Mouse (Mus musculus): ENCODE data around the gene Plxnb1.
A peak's percentile ranks its signal among the peaks of the same experiment; 100 is the strongest.

Gene Plxnb1

DNA sequence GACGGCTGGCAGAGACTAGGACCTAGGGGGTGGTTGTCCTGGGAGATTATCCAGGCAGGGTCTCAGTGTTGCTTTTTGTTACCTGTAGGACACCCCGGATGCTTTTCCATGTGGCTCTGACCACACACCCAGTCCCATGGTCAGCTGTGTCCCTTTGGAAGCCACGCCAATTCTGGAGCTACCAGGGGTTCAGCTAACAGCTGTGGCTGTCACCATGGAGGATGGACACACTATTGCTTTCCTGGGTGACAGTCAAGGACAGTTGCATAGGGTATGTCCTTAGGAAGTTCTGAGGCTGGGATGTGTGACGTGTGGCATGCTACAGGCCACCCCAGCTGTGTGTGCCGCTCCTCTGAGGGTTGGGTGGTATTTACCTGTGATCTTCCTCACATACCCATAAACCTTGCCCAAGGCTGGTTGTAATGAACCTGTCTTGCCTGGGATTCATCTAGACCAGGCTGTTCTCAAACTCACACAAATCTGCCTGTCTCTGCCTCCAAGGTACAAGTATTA is 6.8 kb downstream of the Plxnb1 start:
- no peak for DNase-seq (ENCODE audit: extremely low read depth, low read depth)

DNA sequence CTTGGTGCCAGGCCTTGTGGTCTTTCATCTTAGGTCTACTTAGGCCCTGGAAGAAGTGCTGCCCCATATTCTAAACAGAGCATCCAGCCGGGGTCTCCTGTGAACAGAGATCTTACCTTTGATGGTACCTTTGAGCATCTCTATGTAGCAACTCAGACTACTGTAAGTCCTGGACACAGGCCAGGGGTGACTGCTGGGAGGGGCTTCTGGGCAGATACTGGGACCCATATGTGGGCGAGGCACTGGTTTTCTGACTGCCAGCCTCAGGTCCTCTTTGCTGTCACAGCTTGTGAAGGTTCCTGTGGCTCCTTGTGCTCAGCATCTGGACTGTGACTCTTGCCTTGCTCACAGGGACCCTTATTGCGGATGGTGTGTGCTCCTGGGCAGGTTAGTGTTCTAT is 7.4 kb downstream of the Plxnb1 start:
- DNase-seq (ENCODE audit: extremely low read depth, low read depth), result no peak

DNA sequence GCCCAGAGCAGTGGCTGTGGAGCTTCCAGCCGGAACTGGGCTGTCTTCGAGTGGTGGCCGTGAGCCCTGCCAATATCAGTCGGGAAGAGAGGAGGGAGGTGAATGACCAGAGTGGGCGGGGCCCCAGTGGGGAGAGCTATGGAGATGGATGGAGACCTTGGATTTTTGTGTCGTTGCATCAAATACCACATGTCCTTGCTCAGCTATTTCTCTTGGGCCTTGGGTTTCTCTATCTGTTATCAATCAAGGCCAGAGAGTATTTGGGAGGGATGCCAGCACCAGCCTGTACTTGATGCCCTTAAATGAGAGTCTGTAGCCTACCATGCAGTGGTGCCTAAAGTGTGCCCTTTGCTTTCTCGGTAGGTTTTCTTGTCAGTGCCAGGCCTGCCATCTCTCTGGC is 8.1 kb downstream of the Plxnb1 start:
- no peak for DNase-seq (ENCODE audit: extremely low read depth, low read depth)

DNA sequence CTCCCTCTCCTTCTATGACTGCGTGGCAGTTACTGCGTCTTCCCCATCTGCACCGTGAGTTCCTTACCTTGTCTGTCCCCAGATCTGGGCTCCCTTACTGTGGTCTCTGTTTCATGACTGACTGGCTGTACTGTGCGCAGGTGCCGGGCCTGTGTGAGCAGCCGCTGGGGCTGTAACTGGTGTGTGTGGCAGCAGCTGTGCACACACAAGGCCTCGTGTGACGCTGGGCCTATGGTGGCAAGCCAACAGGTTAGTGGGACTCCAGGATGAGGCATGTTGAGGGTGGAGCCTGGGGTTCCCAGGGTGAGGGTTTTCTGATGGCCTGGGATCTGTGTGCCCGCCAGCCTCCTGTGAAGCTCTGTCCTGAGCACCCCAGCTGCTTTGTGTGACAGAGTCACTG is 8.9 kb downstream of the Plxnb1 start:
- DNase-seq (ENCODE audit: extremely low read depth, low read depth), result no peak

DNA sequence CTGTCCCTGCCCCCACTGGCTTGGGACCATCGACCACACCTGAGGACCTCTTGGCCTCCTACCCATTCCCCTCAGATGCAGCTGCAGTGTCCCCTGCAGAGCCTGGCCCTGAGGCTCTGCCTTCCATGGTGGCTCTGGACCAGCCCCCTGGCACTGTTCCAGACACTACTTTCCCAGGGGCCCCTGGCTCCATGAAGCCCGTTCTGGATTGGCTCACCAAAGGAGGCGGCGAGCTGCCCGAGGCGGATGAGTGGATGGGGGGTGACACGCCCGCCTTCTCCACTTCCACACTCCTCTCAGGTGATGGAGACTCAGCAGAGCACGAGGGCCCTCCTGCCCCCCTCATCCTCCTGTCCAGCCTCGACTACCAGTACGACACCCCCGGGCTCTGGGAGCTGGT is 9.8 kb downstream of the Plxnb1 start:
- DNase-seq (ENCODE audit: extremely low read depth, low read depth), result no peak

DNA sequence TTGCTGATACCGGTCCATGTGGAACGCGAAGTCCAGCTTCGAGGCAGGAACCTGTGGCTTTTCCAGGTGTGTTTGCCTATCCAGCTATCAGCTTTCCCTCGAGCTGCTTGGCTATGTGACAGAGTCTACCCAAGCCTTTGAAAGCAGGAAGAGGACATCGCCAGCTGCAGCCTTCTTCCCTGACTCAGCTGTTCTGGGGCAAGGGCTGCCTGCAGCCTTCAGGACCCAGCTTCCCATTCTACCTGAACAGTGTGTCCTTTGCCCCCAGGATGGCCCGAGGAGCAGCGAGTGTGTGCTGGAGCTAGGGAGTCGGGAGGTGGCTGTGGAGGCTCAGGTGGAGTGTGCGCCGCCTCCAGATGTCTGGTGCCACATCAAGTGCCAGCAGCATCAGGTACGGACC is 10.5 kb downstream of the Plxnb1 start:
- DNase-seq (ENCODE audit: extremely low read depth, low read depth), result no peak

DNA sequence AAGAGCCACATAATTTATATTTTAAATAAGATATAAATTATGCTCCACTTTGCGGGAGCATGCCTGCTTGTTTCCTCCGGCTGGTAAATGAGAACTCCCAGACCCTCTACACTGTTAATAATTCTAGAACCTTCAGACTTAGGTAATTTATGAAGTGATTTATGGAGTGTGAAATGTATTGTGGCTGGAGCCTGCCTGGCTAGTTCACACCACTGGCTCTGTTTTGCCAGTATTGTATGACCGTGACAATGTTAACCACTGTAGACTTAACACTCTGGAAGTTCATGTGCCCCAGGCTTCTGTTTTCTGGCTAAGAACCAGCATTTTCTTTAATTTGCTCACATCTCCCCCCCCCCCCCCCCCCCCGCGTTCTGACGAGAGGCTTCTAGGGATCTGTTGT is 12.2 kb downstream of the Plxnb1 start:
- no peak for DNase-seq (ENCODE audit: extremely low read depth, low read depth)

DNA sequence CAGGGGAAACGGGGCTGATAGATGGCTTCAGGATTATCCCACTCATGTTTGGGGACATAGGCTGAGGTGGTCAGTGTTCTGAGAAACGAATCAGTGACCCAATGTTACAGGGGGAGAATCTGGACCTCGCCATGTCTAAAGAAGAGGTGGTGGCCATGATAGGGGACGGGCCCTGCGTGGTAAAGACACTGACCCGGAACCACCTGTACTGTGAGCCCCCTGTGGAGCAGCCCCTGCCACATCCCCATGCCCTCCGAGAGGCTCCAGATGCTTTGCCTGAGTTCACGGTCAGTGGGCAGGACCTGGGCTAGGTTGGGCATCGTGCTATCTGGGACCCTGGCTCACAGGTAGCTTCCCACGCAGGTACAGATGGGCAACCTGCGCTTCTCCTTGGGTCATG is 15.1 kb downstream of the Plxnb1 start:
- no peak for DNase-seq (ENCODE audit: extremely low read depth, low read depth)

DNA sequence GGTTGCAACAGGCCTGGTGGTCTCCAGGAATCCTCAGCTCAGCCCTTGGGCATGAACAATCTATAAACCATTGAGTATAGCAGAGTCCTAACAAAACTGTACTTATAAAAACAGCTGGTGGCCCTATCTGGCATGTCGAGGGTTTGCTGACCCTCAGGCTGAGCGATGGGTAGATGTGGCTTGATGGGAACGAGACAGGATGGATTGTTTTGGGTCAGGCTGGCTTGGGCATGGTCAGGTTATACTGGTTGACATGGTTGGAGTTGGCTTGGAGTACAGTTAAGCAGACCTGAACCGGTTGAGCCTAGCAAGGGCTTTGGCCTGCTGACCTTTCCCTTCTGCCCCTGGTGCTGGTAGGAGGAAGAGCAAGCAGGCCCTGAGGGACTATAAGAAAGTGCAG is 15.9 kb downstream of the Plxnb1 start:
- DNase-seq (ENCODE audit: extremely low read depth, low read depth), result no peak

DNA sequence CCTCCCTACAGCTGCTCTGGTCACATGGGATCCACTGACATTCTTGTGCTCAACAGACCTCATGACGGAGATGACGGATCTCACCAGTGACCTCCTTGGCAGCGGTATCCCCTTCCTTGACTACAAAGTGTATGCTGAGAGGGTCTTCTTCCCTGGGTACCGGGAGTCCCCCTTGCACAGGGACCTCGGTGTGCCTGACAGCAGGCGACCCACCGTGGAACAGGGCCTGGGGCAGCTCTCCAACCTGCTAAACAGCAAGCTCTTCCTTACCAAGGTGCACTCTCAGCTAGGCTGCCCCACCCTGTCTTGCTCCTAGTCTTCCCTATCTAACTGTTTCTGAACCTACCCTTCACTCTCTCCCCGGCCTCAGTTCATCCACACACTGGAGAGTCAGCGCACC is 16.4 kb downstream of the Plxnb1 start:
- no peak for DNase-seq (ENCODE audit: extremely low read depth, low read depth)

DNA sequence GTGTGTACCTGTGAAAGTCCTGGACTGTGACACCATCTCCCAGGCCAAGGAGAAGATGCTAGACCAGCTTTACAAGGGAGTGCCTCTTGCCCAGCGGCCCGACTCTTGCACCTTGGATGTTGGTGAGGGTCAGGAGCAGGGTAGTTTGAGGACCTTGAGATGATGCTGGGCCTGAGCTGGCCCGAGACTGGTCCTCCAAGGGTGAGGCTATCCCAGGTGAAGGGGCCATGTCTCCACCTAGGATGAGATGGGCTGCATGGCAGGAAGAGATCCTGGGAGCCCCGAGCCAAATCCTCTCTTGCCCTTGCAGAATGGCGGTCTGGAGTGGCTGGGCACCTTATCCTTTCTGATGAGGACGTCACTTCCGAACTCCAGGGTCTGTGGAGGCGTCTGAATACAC is 18.1 kb downstream of the Plxnb1 start:
- DNase-seq (ENCODE audit: extremely low read depth, low read depth), result no peak

DNA sequence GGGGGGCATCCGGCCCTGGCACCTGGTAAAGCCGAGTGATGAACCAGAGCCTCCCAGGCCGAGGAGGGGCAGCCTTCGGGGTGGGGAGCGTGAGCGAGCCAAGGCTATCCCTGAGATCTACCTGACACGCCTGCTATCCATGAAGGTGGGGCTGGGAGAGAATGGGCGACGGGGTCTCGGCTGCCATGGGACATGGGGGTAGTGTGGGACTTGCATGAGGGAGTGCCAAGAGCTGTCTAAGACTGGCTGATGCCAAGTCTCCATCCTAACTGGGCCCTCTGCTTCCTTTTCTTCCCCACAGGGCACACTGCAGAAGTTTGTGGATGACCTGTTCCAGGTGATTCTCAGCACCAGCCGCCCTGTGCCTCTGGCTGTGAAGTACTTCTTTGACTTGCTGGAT is 19.1 kb downstream of the Plxnb1 start:
- no peak for DNase-seq (ENCODE audit: extremely low read depth, low read depth)

DNA sequence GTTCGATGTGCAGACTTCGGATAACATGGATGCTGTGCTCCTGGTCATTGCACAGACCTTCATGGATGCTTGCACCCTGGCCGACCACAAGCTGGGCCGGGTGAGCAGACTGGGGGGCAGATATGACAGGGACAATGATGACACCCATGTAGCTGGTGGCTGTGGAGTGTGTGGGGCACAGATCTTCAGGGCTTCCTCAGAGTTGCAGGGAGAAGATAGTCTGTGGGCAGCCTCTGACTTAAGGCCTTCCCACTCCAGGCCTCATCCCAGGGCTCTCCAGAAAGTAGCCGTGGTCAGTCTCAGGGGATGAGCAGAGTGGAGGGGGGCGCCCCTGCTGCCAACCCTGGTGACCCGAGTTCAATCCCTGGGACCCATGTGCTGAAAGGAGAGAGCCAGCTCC is 19.7 kb downstream of the Plxnb1 start:
- no peak for DNase-seq (ENCODE audit: extremely low read depth, low read depth)

DNA sequence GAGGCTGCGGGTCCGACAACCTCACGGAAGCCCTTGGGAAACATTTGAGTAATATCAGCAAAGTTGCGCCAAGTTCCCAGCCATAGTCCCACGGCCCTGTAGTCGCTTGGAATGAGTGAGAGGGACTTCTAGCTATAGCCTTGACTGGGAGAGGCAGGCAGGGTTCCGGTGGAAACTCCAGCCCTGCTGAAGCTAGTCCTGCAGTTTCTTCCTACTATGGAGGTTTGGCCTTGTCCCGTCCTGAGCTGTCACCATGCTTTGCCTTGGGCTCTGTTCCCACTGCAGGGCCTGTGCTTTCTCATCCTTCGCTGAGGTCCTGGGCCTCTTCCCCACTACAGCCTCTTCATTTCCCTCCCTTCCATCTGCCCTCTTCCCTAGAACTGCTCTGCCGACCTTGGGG is 21.0 kb downstream of the Plxnb1 start:
- no peak for DNase-seq (ENCODE audit: extremely low read depth, low read depth)

DNA sequence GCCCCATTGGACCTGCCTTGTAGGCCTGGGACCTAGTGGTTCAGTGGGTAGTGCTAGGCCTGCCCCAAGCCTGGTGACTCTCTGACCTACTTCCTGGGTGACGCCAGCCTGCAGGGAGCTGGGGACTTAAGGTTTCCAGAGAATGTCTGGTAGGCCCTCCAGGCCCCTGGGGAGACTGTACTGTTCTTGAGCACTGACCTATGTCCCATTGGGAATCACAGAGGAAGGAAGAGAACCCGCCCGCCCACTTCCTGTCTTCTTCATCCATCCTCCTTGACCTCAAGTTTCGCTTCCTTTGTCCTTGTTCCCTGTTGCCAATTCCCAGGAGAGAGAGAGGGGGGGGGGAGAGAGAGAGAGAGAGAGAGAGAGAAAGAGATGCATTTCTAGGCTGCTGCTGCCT is 22.9 kb downstream of the Plxnb1 start:
- DNase-seq (ENCODE audit: extremely low read depth, low read depth), result no peak

DNA sequence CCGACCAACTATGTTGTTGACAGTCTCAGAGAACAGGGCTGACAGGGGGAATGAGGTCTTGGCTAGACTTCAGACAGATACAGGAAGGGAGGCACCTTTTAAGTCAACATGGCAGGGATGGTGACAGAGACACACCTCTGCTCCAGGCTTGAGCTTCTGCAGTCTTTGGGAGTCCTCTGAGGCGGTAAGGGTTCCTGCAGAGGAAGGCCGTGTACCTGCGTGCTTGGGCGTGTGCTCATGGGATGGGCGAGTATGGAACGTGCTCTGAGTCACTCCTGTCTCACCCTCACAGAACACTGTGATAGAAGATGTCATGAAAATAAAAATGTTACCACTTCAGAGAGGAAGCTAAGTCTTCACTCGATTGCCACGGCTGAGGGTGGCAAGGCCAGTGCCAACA is 24.4 kb downstream of the Plxnb1 start:
- no peak for DNase-seq (ENCODE audit: extremely low read depth, low read depth)

DNA sequence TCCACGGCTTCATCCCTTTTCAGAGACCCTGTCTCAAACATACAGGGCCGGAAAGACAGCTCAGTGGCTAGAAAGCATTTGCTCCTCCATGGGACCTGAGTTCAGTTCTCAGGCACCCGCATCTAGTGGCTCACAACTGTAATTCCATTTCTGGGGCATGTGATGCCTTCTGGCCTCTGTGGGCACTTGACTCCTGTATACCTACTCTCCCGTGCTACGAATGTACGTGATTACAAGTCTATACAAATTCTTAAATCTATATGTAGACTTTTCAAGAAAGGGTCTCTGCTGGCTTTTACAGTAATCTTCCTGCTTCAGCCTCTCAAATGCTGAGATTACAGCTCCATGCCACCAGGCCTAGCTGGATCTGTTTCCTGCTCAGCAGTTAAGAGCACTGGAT is 25.8 kb downstream of the Plxnb1 start:
- no peak for DNase-seq (ENCODE audit: extremely low read depth, low read depth)

DNA sequence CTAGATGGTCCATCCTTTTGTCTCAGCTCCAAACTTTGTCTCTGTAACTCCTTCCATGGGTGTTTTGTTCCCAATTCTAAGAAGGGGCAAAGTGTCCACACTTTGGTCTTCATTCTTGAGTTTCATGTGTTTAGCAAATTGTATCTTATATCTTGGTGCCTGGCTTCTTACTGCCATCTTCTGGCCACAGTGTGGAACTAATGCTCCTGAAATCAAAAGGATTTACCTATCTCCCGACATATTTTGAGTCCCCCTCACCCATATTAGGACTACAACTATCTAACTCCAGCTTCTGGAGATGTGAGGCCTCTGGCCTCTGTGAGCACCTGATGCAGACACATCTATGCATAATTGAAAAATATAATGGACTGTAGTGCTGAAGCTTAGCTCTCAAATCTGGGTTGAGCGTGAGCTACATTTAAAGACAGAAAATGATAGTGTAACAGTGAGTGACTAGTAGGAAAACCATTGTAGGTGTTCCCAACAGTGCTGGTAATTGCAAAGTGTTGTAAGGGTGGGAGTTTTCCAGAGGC is 27.4 kb downstream of the Plxnb1 start:
- DNase-seq (ENCODE audit: extremely low read depth, low read depth), result peak; percentile 38

DNA sequence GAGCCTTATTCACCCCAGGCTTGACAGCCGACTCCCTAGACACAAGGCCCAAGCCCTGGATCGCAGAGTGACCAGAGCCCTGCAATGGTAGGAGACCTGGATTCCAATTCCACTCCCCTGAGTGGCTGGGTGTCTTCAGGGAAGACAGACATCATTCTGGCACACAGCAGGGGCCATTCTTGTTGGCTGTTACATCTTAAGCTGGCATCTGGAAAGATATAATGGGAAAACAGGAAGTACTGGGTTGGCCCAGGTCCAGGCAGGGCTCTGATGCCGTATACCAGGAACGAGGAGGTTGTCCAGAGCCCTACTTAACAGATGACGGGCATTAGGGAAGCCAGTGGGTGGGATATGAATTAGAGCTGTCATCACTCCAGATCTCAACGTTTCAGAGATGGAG is 28.1 kb downstream of the Plxnb1 start:
- DNase-seq (ENCODE audit: extremely low read depth, low read depth), result peak; percentile 42

DNA sequence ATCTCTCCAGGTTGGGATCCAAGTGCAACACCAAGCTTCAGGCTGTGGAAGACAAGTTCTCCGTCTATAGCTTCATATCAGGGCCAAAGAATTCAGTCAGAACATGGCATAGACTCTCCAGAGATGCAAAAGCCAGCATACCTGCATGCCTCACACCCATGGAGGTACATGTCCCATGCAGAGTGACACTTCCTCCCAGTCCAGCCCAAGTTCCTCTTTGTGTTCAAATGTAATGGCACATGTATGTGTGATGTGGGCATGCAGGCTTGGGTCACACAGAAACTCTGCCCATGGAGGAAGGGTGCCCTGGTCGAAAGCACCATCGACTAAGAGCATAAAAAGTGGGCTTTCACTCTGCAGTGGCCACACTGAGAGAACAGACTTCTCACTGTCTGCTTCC is 29.0 kb downstream of the Plxnb1 start:
- no peak for DNase-seq (ENCODE audit: extremely low read depth, low read depth)

DNA sequence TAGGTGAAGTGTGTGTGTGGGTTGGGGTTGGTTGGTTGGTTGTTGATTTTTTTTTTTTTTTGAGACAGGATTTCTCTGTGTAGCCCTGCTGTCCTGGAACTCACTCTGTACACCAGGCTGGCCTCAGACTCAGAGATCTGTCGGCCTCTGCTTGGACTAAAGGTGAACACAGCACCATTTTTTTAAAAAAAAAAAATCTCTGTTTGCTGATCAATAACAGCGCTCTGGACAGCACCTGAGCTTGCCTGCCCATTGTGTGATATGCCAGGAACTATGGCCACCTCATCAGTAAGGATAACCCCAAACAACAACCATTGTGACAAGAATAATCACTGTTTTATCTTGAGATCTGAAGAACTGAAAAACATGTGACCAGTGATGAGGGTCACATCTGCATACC is 29.9 kb downstream of the Plxnb1 start:
- no peak for DNase-seq (ENCODE audit: extremely low read depth, low read depth)

DNA sequence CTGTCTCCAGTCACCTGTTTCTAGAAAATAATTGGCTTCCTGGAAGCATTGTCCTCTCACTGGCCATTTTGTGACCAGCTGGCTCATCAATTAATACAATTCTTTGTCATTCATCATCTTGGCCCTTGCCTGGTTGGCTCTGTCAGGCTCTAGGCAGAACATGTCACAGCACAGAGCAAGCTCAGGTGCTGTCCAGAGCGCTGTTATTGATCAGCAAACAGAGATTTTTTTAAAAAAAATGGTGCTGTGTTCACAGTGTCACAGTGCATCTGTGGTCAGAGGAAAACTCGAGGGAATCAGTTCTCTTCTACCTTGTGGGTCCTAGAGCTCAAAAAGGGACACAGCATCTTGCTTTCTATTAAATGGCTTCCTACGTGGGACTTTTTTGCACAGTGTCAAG is 30.3 kb downstream of the Plxnb1 start:
- DNase-seq (ENCODE audit: extremely low read depth, low read depth), result no peak

DNA sequence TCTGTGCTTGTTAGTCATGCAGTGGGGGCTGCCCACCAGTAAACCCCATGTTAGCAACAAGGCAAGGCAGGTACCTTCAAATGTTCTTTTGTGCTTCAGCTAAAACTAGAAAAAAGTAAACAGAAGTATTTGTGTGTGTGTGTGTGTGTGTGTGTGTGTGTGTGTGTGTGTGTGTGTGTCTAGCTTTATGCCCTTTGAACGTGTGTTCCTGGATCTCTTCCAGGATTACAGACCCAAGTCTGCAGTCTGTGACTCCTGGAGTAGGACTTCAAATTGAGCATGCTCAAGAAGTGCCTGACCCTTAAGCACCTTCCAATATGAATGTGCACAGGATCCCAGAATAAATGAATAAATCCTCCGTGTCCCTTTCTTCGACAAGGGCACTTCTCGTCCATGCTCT is 31.9 kb downstream of the Plxnb1 start:
- DNase-seq (ENCODE audit: extremely low read depth, low read depth), result no peak

DNA sequence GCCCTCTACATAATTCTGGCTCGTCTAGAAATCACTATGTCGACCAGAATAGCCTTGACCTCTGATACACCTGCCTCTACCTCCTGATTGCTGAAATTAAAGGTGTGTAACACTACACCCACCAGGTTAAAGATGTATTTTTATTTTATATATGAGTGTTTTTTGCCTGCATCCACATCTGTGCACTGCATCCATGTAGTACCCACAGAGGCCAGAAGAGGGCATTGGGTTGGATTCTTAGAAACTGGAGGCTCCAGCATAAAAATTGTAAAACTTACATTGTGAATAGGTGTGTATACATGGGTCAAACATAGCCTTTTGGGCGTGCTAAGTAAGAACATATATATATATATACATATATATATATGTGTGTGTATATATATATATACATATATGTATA is 33.0 kb downstream of the Plxnb1 start:
- DNase-seq (ENCODE audit: extremely low read depth, low read depth), result peak; percentile 13
